Mouse (Mus musculus): ENCODE data around the gene Gfra1.

Gene Gfra1

DNA sequence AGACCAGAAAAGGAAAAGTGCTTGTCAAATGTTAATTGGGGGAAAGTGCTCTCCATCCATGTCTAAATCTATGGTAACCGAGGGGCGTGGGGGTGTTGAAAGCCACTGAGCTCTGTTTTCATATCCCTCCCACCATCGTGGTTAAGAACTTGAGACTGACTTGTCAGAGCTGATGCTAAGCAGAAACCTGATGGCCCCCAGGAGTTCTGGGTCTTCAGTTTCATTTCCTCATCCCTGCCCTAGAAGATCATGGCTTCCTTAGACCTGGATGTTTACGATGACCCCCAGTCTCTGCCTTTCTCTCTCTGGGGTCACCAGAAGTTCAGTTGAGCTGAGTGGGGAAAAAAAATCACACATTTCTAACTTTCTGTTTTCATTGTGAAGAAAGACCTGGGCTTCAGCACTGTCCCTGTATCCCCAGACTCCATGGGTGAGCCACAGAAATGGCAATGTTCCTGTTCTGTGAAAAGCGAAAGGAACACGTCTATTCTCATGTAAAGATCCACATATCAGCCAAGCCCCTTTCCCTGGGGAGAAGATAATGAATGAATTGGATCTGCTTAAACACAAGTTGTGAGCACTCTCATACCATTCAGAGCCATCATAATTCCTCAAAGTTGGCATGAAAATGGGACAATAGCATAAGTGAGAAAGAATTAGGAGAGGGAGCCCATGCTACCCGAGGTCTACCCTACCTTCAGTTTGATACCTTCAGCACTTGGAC is 261.8 kb downstream of the Gfra1 start:
- DNase-seq (ENCODE audit: low read depth, low spot score): peak; percentile 30
- H3K27me3 ChIP-seq (ENCODE audit: control insufficient read depth, insufficient read depth, low read length, poor library complexity, severe bottlenecking): no peaks in the 10 kb centered on the region
- H3K36me3 ChIP-seq (ENCODE audit: control insufficient read depth, insufficient read depth, low read length, poor library complexity, severe bottlenecking): no peaks in the 10 kb centered on the region

DNA sequence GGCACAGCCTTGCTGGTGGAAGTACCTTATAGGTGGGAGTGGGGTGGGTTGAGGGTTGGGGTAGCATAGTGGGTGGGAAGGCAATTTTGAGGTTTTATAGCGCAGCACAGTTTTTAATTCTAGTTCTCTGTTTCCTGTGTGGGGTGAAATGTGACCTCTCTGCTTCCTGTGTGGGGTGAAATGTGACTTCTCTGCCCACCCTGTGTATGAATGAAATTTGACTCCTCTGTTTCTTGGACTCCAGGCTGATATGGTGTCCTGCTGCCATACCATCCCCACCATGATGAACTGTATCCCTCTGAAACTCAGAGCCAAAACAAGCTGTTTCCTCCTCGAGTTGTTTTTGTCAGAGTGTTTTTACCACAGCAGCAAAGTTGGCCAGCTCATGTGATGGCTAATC is 264.8 kb downstream of the Gfra1 start:
- DNase-seq (ENCODE audit: low read depth, low spot score): no peak
- H3K27me3 ChIP-seq (ENCODE audit: control insufficient read depth, insufficient read depth, low read length, poor library complexity, severe bottlenecking): no peaks in the 10 kb centered on the region

DNA sequence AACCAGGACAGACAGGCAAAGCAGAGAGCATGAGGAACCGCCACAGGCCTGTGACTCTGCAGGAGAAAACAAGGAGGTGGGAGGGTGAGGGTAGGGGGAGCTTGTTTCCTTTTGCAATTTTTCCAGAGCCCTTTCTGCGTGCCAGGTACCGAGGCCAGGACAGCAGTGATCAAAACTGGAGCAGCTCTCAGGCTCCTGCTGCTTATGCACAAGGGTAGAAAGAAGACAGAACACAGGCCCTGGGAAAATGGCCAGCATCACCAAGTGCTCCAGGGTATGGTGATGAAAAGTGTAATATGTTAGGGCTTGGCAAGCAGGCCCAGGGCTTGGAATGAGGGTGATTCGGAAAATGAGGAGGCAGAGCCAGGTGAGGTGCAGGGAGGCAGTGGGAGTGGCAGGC is 269.2 kb downstream of the Gfra1 start:
- H3K27me3 ChIP-seq (ENCODE audit: control insufficient read depth, insufficient read depth, low read length, poor library complexity, severe bottlenecking): no peaks in the 10 kb centered on the region
- DNase-seq (ENCODE audit: low read depth, low spot score): no peak
- no peaks in the 10 kb centered on the region for H3K36me3 ChIP-seq (ENCODE audit: control insufficient read depth, insufficient read depth, low read length, poor library complexity, severe bottlenecking)

More for the DNA sequence above, 264.8 kb downstream of the Gfra1 start:
- no peaks in the 10 kb centered on the region for H3K36me3 ChIP-seq (ENCODE audit: control insufficient read depth, insufficient read depth, low read length, poor library complexity, severe bottlenecking)
